ENCODE assay signal across 1 mouse cellular context in genomic region chr10:78287465-78288132, GRCm38 (mm10).
TF ChIP-seq lines count a peak whose summit lies in the region.

No protein-coding gene starts in this region.

TF ChIP-seq in myocyte, 11 proteins besides CTCF, POLR2A, EP300 and RAD21 (continued from another document):
- TF ChIP-seq USF1 (IDR thresholded peaks at IDR 0.05; ENCODE audit: low read depth) = no peak
- no peak for TF ChIP-seq REST (IDR thresholded peaks at IDR 0.05; ENCODE audit: insufficient read depth, insufficient read length)
